In the genomic region with DNA sequence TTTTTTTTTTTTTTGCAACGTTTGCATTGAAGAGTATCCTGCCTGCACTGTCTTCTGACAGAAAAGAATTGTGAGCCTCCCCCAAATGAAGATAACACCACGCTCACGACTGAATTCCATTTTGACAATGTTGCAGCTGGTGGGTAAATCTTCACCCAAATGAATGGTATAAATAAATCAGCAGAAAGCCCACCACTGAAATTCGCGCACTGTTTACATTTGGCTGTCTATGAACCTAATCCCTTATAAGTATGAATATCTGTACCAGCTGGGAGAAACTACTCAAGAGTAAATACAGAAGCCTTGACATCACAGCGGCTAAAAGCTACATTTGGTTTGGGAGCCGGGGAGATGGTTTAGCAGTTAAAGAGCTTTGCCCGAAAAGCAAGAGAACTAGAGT, we compare ENCODE assay signal across 10 mouse cellular contexts.
DNase-seq lines count a peak whose midpoint lies in the region; ATAC-seq and TF ChIP-seq lines count a peak whose summit lies in the region.
"Had no signal": no experiment of that assay in that cellular context is flagged by ENCODE, and none has a peak within 500 bp of the region (broad histone marks: within the 10 kb centered on the region; RNA-seq: fewer than 3 reads in every experiment).

No protein-coding gene starts in this region.

- no peak overlapping the region for H3K4me3 ChIP-seq in heart, embryonic 12.5 days
- H3K4me3 ChIP-seq in testis, adult 2 months (ENCODE audit: control insufficient read depth, low read depth, low read length): no peak overlapping the region
- H3K4me3 ChIP-seq in limb, embryonic 15.5 days: peak overlapping the region; percentile 36

- no peaks in the 10 kb centered on the region for H3K4me1 ChIP-seq in heart, embryonic 12.5 days (replicated peaks)
- H3K4me1 ChIP-seq in testis, adult 2 months (ENCODE audit: control insufficient read depth, insufficient read depth, low read length): no peaks in the 10 kb centered on the region
- no peaks in the 10 kb centered on the region for H3K4me1 ChIP-seq in limb, embryonic 15.5 days

- no peak for ATAC-seq in heart, embryonic 12.5 days (ENCODE audit: insufficient number of reproducible peaks, low FRiP score)
- no peak for ATAC-seq in limb, embryonic 15.5 days (ENCODE audit: insufficient number of reproducible peaks, low FRiP score, low TSS enrichment, low read depth)
- no peak for ATAC-seq in erythroblast, adult 5-6 weeks (replicated peaks; ENCODE audit: low FRiP score, poor library complexity, severe bottlenecking)

- H3K4me2 ChIP-seq in heart, embryonic 12.5 days: peak overlapping the region; percentile 64
- H3K4me2 ChIP-seq in limb, embryonic 15.5 days: peak overlapping the region; percentile 53

- no peak for DNase-seq in heart, adult 8-10 months (ENCODE audit: low spot score)
- no peak for DNase-seq in testis, postnatal 14 days (ENCODE audit: low spot score)
- DNase-seq in yolk sac, embryonic 10.5 days (ENCODE audit: low spot score): peak; percentile 8
- DNase-seq in spleen, postnatal 10 days (ENCODE audit: low spot score in 2 of 2): no peak
- DNase-seq: cerebellum, adult 9-11 months; gastrocnemius, postnatal 25 days had no signal

- H3K36me3 ChIP-seq in heart, embryonic 12.5 days: no peaks in the 10 kb centered on the region
- no peaks in the 10 kb centered on the region for H3K36me3 ChIP-seq in testis, adult 2 months (ENCODE audit: control insufficient read depth, insufficient read depth, low read length)
- no peaks in the 10 kb centered on the region for H3K36me3 ChIP-seq in limb, embryonic 15.5 days

- no peaks in the 10 kb centered on the region for H3K27me3 ChIP-seq in heart, embryonic 12.5 days (replicated peaks)
- no peaks in the 10 kb centered on the region for H3K27me3 ChIP-seq in testis, adult 2 months (ENCODE audit: control insufficient read depth, insufficient read depth, low read length)
- H3K27me3 ChIP-seq in limb, embryonic 15.5 days: no peaks in the 10 kb centered on the region

- H3K9ac ChIP-seq in heart, embryonic 12.5 days: no peak overlapping the region; the same call in 1 of the 2 replicates
- no peak overlapping the region for H3K9ac ChIP-seq in limb, embryonic 15.5 days

- WGBS in heart, embryonic 12.5 days: 44% methylated on average over 8 of the region's 8 CpGs
- 49% methylated on average over 8 of the region's 8 CpGs for whole genome bisulfite sequencing in limb, embryonic 15.5 days

- TF ChIP-seq POLR2A in testis, adult 2 months (IDR thresholded peaks at IDR 0.05; ENCODE audit: control insufficient read depth, low read depth, low read length): no peak

- no peak for TF ChIP-seq CTCF in testis, adult 2 months (IDR thresholded peaks at IDR 0.05; ENCODE audit: control insufficient read depth, insufficient read depth, insufficient replicate concordance, low read depth, low read length)

- 0 out of 2 replicates have a peak, but pooled peaks cover 3% of the 10 kb centered on the region for H3K9me3 ChIP-seq in heart, embryonic 12.5 days (replicated peaks)
- H3K9me3 ChIP-seq in limb, embryonic 15.5 days: no peaks in the 10 kb centered on the region

- no peak overlapping the region for H3K27ac ChIP-seq in heart, embryonic 12.5 days (ENCODE audit: poor library complexity, severe bottlenecking)
- H3K27ac ChIP-seq in testis, adult 2 months (ENCODE audit: control insufficient read depth, insufficient read depth, low read depth, low read length): peak overlapping the region; percentile 62
- H3K27ac ChIP-seq in limb, embryonic 15.5 days: no peak overlapping the region
